Mouse (Mus musculus) heart, adult 2 months (tissue): ENCODE results near the gene Akt3. TPM values are rescaled to one million over a fixed set of nuclear protein-coding genes. Genes with fewer than 3 reads are reported as not detected.

Experiments
- DNase-seq, 2 experiments: peaks; one replicate each; pipeline ENCODE4 v3.0.0; 2021
- H3K27ac ChIP-seq: fragments of 200-600 bp; 2 replicates; pipeline ENCODE4 v1.8.1; 2022
- H3K27me3 ChIP-seq: fragments of 200-500 bp; 2 replicates; pipeline ENCODE4 v1.6.1; 2012; ENCODE audit warnings: mild to moderate bottlenecking, low read length, inconsistent platforms, mixed read lengths; ENCODE audit not compliant: control insufficient read depth, insufficient read depth
- H3K36me3 ChIP-seq: fragments of 200-500 bp; 2 replicates; pipeline ENCODE4 v1.6.1; 2012; ENCODE audit warnings: low read length, inconsistent platforms; ENCODE audit not compliant: control insufficient read depth, insufficient read depth
- H3K4me1 ChIP-seq: fragments of 200-500 bp; 2 replicates; pipeline ENCODE4 v1.6.1; 2011; ENCODE audit warnings: low read length; ENCODE audit not compliant: control insufficient read depth, insufficient read depth
- H3K4me3 ChIP-seq: fragments of 200-600 bp; 2 replicates; pipeline ENCODE4 v1.8.1; 2022
- H3K79me2 ChIP-seq: fragments of 200-500 bp; replicated peaks from 2 replicates; pipeline ENCODE4 v1.6.1; 2012; ENCODE audit warnings: mild to moderate bottlenecking, inconsistent platforms, low read length, moderate library complexity, mixed read lengths; ENCODE audit not compliant: control insufficient read depth, insufficient read depth
- H3K9ac ChIP-seq: fragments of 200-500 bp; 2 replicates; pipeline ENCODE4 v1.6.1; 2012; ENCODE audit warnings: low read depth, mild to moderate bottlenecking, control low read depth, inconsistent platforms, low read length, mixed read lengths
- CTCF ChIP-seq: fragments of 200-600 bp; IDR thresholded peaks from 2 replicates; pipeline ENCODE4 v1.8.1; 2022; ENCODE audit warnings: antibody characterized with exemption, mild to moderate bottlenecking, moderate library complexity
- EP300 ChIP-seq: fragments of 200-500 bp; IDR thresholded peaks from 2 replicates; pipeline ENCODE4 v1.6.1; 2011; ENCODE audit warnings: low read depth, low read length, control low read depth; ENCODE audit not compliant: insufficient read depth
- POLR2A ChIP-seq: fragments of 200-500 bp; IDR thresholded peaks from 2 replicates; pipeline ENCODE4 v1.6.1; 2011; ENCODE audit warnings: mild to moderate bottlenecking, low read depth, low read length, control low read depth; ENCODE audit not compliant: insufficient read depth
- WGBS: fragments of 180-500 bp; shearing (Covaris S2); methylation state at CpG from one replicate; pipeline ENCODE4 v1.1.7; 2018; 5-methylcytosine and 5-hydroxymethylcytosine counted together
- intact Hi-C: fragments of 180-260 bp; cut with DNase I; formaldehyde crosslinking; loops from one replicate; pipeline ENCODE4 v1.15.1; 2025
- polyA plus RNA-seq: library from polyadenylated mRNA; depleted of rRNA; stranded (reverse); fragments of >200 nt; gene quantifications from 2 replicates; pipeline ENCODE4 v1.2.3, GENCODE M21; 2012
- total RNA-seq, 2 experiments: library from RNA; stranded (reverse); gene quantifications; 2 replicates each; pipeline ENCODE4 v1.2.3; 2021

The Akt3 gene
- total and polyA plus RNA-seq, 3 experiments: 4.8 to 20.2 (median 20.0) TPM

GRCm38 (mm10) chr1:177012774-177013173 is 245.2 kb downstream of the Akt3 start:
- Histone ChIP-seq H3K4me1 (peaks cover 11% of the 10 kb centered on the region), H3K9ac (no peak overlapping the region), H3K27ac (no peak overlapping the region), H3K79me2 (no peaks in the 10 kb centered on the region), H3K36me3 (no peaks in the 10 kb centered on the region), H3K27me3 (no peaks in the 10 kb centered on the region), H3K4me3 (no peak overlapping the region)
- TF ChIP-seq CTCF (no peak), POLR2A (no peak), EP300 (no peak)
- intact Hi-C loops: no loop called here
- WGBS: 81% methylated on average over 3 of the region's 3 CpGs
- no peak for DNase-seq

- whole genome bisulfite sequencing: 86% methylated on average over 13 of the region's 13 CpGs
- intact Hi-C loops: no loop called here
- peaks cover 11% of the 10 kb centered on the region for H3K4me1 ChIP-seq
Observed at GRCm38 (mm10) chr1:177011688-177012087, 246.3 kb downstream of the Akt3 start.

GRCm38 (mm10) chr1:177010607-177011302 is 247.2 kb downstream of the Akt3 start:
- no peaks in the 10 kb centered on the region for H3K36me3 ChIP-seq
- peaks cover 11% of the 10 kb centered on the region for H3K4me1 ChIP-seq
- WGBS: 81% methylated on average over 6 of the region's 6 CpGs
- DNase-seq: no peak
- no peak overlapping the region for H3K27ac ChIP-seq
- TF ChIP-seq EP300: no peak
- no peak for TF ChIP-seq POLR2A
- TF ChIP-seq CTCF: no peak
- H3K79me2 ChIP-seq: no peaks in the 10 kb centered on the region
- H3K27me3 ChIP-seq: no peaks in the 10 kb centered on the region
- H3K4me3 ChIP-seq: no peak overlapping the region
- intact Hi-C loops: no loop called here
- no peak overlapping the region for H3K9ac ChIP-seq

More at GRCm38 (mm10) chr1:177011688-177012087, 246.3 kb downstream of the Akt3 start:
- no peaks in the 10 kb centered on the region for H3K36me3 ChIP-seq
- no peak overlapping the region for H3K27ac ChIP-seq
- no peak for DNase-seq
- H3K27me3 ChIP-seq: no peaks in the 10 kb centered on the region
- no peak for TF ChIP-seq POLR2A
- TF ChIP-seq CTCF: no peak
- TF ChIP-seq EP300: no peak
- no peak overlapping the region for H3K4me3 ChIP-seq
- no peak overlapping the region for H3K9ac ChIP-seq
- no peaks in the 10 kb centered on the region for H3K79me2 ChIP-seq

- no peak overlapping the region for H3K27ac ChIP-seq
- H3K9ac ChIP-seq: no peak overlapping the region
- H3K36me3 ChIP-seq: no peaks in the 10 kb centered on the region
- TF ChIP-seq EP300: no peak
- TF ChIP-seq POLR2A: no peak
- TF ChIP-seq CTCF: no peak
- H3K79me2 ChIP-seq: no peaks in the 10 kb centered on the region
- no peaks in the 10 kb centered on the region for H3K27me3 ChIP-seq
- no peak for DNase-seq
- intact Hi-C loops: no loop called here
- no peak overlapping the region for H3K4me3 ChIP-seq
- 81% methylated on average over 3 of the region's 3 CpGs for WGBS
- H3K4me1 ChIP-seq: peaks cover 8% of the 10 kb centered on the region
Observed at GRCm38 (mm10) chr1:177010041-177010440, 248.0 kb downstream of the Akt3 start.

GRCm38 (mm10) chr1:177008777-177009176 is 249.2 kb downstream of the Akt3 start:
- Histone ChIP-seq H3K4me3 (no peak overlapping the region), H3K36me3 (no peaks in the 10 kb centered on the region), H3K4me1 (no peaks in the 10 kb centered on the region; the same call in 1 of the 2 replicates), H3K79me2 (no peaks in the 10 kb centered on the region), H3K27me3 (no peaks in the 10 kb centered on the region), H3K27ac (no peak overlapping the region), H3K9ac (no peak overlapping the region)
- intact Hi-C loops: no loop called here
- no peak for TF ChIP-seq EP300
- TF ChIP-seq CTCF: no peak
- TF ChIP-seq POLR2A: no peak
- no peak for DNase-seq
- WGBS: 83% methylated on average over 1 of the region's 1 CpGs

GRCm38 (mm10) chr1:177007405-177007804 is 250.6 kb downstream of the Akt3 start:
- no peaks in the 10 kb centered on the region for H3K79me2 ChIP-seq
- no peaks in the 10 kb centered on the region for H3K36me3 ChIP-seq
- no peak overlapping the region for H3K4me3 ChIP-seq
- H3K27me3 ChIP-seq: no peaks in the 10 kb centered on the region
- WGBS: 82% methylated on average over 3 of the region's 3 CpGs
- no peaks in the 10 kb centered on the region for H3K4me1 ChIP-seq
- TF ChIP-seq POLR2A: no peak
- no peak for TF ChIP-seq CTCF
- no peak for TF ChIP-seq EP300
- no peak overlapping the region for H3K9ac ChIP-seq
- DNase-seq: no peak
- intact Hi-C loops: no loop called here
- H3K27ac ChIP-seq: no peak overlapping the region
